Mouse (Mus musculus): ENCODE measurements at regions not wholly inside any gene's neighbourhood (a gene's known extent, or its start where the extent isn't known, plus 50 kb on each side); places are given as distances from the start of the nearest gene placed in this dataset.

GRCm38 (mm10) chr2:74349809-74350208, 229.4 kb downstream of the Lnpk start:
- DNase-seq (ENCODE audit: low spot score): no peak

GRCm38 (mm10) chr2:74306301-74306700, 272.9 kb downstream of the Lnpk start:
- DNase-seq (ENCODE audit: low spot score): no peak

GRCm38 (mm10) chr2:74300885-74301451, 278.3 kb downstream of the Lnpk start:
- DNase-seq (ENCODE audit: low spot score): no peak

GRCm38 (mm10) chr2:74300366-74300791, 278.9 kb downstream of the Lnpk start:
- DNase-seq (ENCODE audit: low spot score): peak; percentile 48

GRCm38 (mm10) chr2:74292641-74293040, 286.6 kb downstream of the Lnpk start:
- no peak for DNase-seq (ENCODE audit: low spot score)

- no peak for DNase-seq (ENCODE audit: low spot score)
Measured at GRCm38 (mm10) chr2:74291416-74292396, 287.5 kb downstream of the Lnpk start.

- no peak for DNase-seq (ENCODE audit: low spot score)
Measured at GRCm38 (mm10) chr2:74285624-74286023, 293.6 kb downstream of the Lnpk start.

GRCm38 (mm10) chr2:74264963-74265362, 314.3 kb downstream of the Lnpk start:
- DNase-seq (ENCODE audit: low spot score): no peak

- DNase-seq (ENCODE audit: low spot score): no peak
Measured at GRCm38 (mm10) chr2:74257034-74257781, 322.0 kb downstream of the Lnpk start.

- peak; percentile 3 for DNase-seq (ENCODE audit: low spot score)
Measured at GRCm38 (mm10) chr2:74247521-74247920, 331.7 kb downstream of the Lnpk start.

GRCm38 (mm10) chr2:74246631-74247030, 332.6 kb downstream of the Lnpk start:
- no peak for DNase-seq (ENCODE audit: low spot score)

- DNase-seq (ENCODE audit: low spot score): no peak
Measured at GRCm38 (mm10) chr2:74244203-74244602, 333.1 kb upstream of the Atp5g3 start.

- no peak for DNase-seq (ENCODE audit: low spot score)
Measured at GRCm38 (mm10) chr2:74243801-74244200, 332.7 kb upstream of the Atp5g3 start.

GRCm38 (mm10) chr2:74239586-74239985, 328.5 kb upstream of the Atp5g3 start:
- DNase-seq (ENCODE audit: low spot score): no peak

GRCm38 (mm10) chr2:74217437-74217836, 306.3 kb upstream of the Atp5g3 start:
- DNase-seq (ENCODE audit: low spot score): no peak

- no peak for DNase-seq (ENCODE audit: low spot score)
Measured at GRCm38 (mm10) chr2:74210210-74210609, 299.1 kb upstream of the Atp5g3 start.

GRCm38 (mm10) chr2:74209421-74209917, 298.3 kb upstream of the Atp5g3 start:
- no peak for DNase-seq (ENCODE audit: low spot score)

- DNase-seq (ENCODE audit: low spot score): no peak
Measured at GRCm38 (mm10) chr2:74207440-74207839, 296.3 kb upstream of the Atp5g3 start.

- DNase-seq (ENCODE audit: low spot score): no peak
Measured at GRCm38 (mm10) chr2:74202776-74203175, 291.6 kb upstream of the Atp5g3 start.

GRCm38 (mm10) chr2:74201608-74202323, 290.6 kb upstream of the Atp5g3 start:
- DNase-seq (ENCODE audit: low spot score): no peak

GRCm38 (mm10) chr2:74199550-74199949, 288.4 kb upstream of the Atp5g3 start:
- no peak for DNase-seq (ENCODE audit: low spot score)
